ENCODE assay signal across 8 mouse cellular contexts in the genomic region with DNA sequence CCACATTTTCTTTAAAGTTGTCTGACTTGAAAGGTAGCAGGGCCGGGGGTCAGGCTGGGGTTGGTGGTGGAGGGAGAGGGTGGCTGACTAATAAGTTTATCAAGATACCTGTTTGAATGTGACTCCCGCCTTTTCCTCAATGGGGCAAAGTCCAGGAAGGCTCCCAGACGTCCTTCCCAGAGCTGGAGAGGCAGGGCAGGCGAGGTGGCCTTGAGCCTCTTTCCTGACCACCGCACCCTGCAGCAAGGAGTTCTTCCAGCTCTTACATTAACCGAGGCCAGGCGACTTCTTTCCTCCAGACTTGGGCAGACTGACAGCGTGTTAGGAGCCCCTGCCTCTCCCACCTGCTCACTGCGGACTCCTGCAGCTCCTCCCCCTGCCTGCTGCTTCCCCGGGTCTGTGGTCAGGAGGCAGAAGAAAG. TPM values are rescaled to one million over a fixed set of nuclear protein-coding genes. Genes with fewer than 3 reads are reported as not detected.
DNase-seq lines count a peak whose midpoint lies in the region; ATAC-seq and TF ChIP-seq lines count a peak whose summit lies in the region.

No protein-coding gene starts in this region.

- peaks cover 23% of the 10 kb centered on the region for H3K4me1 ChIP-seq in lung, embryonic 15.5 days
- peaks cover 7% of the 10 kb centered on the region; the same call in 1 of the 2 replicates for H3K4me1 ChIP-seq in lung, adult 2 months (ENCODE audit: control insufficient read depth, insufficient read depth, low read length)
- peaks cover 14% of the 10 kb centered on the region for H3K4me1 ChIP-seq in intestine, embryonic 14.5 days (replicated peaks; ENCODE audit: control insufficient read depth, insufficient read depth, low read length)
- H3K4me1 ChIP-seq in liver, embryonic 16.5 days (ENCODE audit: control insufficient read depth, low read depth, low read length), result no peaks in the 10 kb centered on the region; the same call in 1 of the 2 replicates

- no peaks in the 10 kb centered on the region for H3K9me3 ChIP-seq in lung, embryonic 15.5 days
- no peaks in the 10 kb centered on the region for H3K9me3 ChIP-seq in intestine, embryonic 14.5 days (ENCODE audit: control insufficient read depth, low read length)
- no peaks in the 10 kb centered on the region for H3K9me3 ChIP-seq in liver, embryonic 16.5 days (replicated peaks; ENCODE audit: control insufficient read depth, low read length)

- no peak overlapping the region for H3K27ac ChIP-seq in lung, embryonic 15.5 days
- peak overlapping the region; percentile 77 for H3K27ac ChIP-seq in intestine, embryonic 14.5 days (ENCODE audit: low read depth)
- H3K27ac ChIP-seq in liver, embryonic 16.5 days (ENCODE audit: low read length), result no peak overlapping the region

- WGBS in lung, embryonic 15.5 days, result 5% methylated on average over 10 of the region's 10 CpGs
- 7% methylated on average over 10 of the region's 10 CpGs for WGBS in lung, adult 2 months
- 4% methylated on average over 10 of the region's 10 CpGs for WGBS in intestine, embryonic 14.5 days
- 1% methylated on average over 10 of the region's 10 CpGs for WGBS in liver, embryonic 16.5 days (ENCODE audit: insufficient replicate concordance)

- H3K9ac ChIP-seq in lung, embryonic 15.5 days, result peak overlapping the region; percentile 36; the same call in 1 of the 2 replicates
- peak overlapping the region; percentile 58; the same call in 1 of the 2 replicates for H3K9ac ChIP-seq in intestine, embryonic 14.5 days (ENCODE audit: low read length)
- H3K9ac ChIP-seq in liver, embryonic 16.5 days (ENCODE audit: low read depth, low read length), result no peak overlapping the region

- peaks cover 80% of the 10 kb centered on the region for H3K27me3 ChIP-seq in lung, embryonic 15.5 days
- H3K27me3 ChIP-seq in intestine, embryonic 14.5 days (replicated peaks; ENCODE audit: control insufficient read depth, insufficient read depth, low read length), result peaks cover 42% of the 10 kb centered on the region
- H3K27me3 ChIP-seq in liver, embryonic 16.5 days (ENCODE audit: control insufficient read depth, insufficient read depth, low read depth, low read length), result peaks cover 64% of the 10 kb centered on the region

- no peak for ATAC-seq in lung, embryonic 15.5 days (ENCODE audit: borderline replicate concordance, extremely low read depth, low FRiP score, low TSS enrichment)
- ATAC-seq in intestine, embryonic 14.5 days (replicated peaks; ENCODE audit: low FRiP score, low TSS enrichment, low read depth), result peak; percentile 76
- ATAC-seq in liver, embryonic 16.5 days (ENCODE audit: low read depth), result no peak

- H3K4me3 ChIP-seq in lung, embryonic 15.5 days, result peak overlapping the region; percentile 44
- no peak overlapping the region for H3K4me3 ChIP-seq in lung, adult 2 months (replicated peaks; ENCODE audit: extremely low read depth, low read depth, low read length)
- peak overlapping the region; percentile 50 for H3K4me3 ChIP-seq in intestine, embryonic 14.5 days (ENCODE audit: low read depth, low read length)
- H3K4me3 ChIP-seq in liver, embryonic 16.5 days (ENCODE audit: low read depth, low read length), result peak overlapping the region; percentile 47

- no peak for DNase-seq in lung, adult 2 months
- DNase-seq in embryo, embryonic 10.5 days (ENCODE audit: low spot score), result peak; percentile 49
- DNase-seq in intestine, embryonic 14.5 days (ENCODE audit: low spot score), result peak; percentile 80
- peak; percentile 88 for DNase-seq in yolk sac, embryonic 10.5 days (ENCODE audit: low spot score)
- DNase-seq in layer of hippocampus, adult 11-12 months (ENCODE audit: low spot score), result no peak
- no peak for DNase-seq in left cerebral cortex, adult 8-10 months (ENCODE audit: low spot score in 2 of 2)

- no peak for TF ChIP-seq POLR2A in lung, adult 2 months (IDR thresholded peaks at IDR 0.05; ENCODE audit: borderline replicate concordance, extremely low read depth, low read depth, low read length)

- H3K36me3 ChIP-seq in lung, embryonic 15.5 days, result no peaks in the 10 kb centered on the region
- no peaks in the 10 kb centered on the region for H3K36me3 ChIP-seq in intestine, embryonic 14.5 days (ENCODE audit: control insufficient read depth, insufficient read depth, low read length)
- no peaks in the 10 kb centered on the region for H3K36me3 ChIP-seq in liver, embryonic 16.5 days (ENCODE audit: control insufficient read depth, insufficient read depth)

- H3K4me2 ChIP-seq in lung, embryonic 15.5 days, result peak overlapping the region; percentile 92
- peak overlapping the region; percentile 67 for H3K4me2 ChIP-seq in intestine, embryonic 14.5 days (ENCODE audit: low read length)
- peak overlapping the region; percentile 74 for H3K4me2 ChIP-seq in liver, embryonic 16.5 days (ENCODE audit: low read depth, low read length)

- TF ChIP-seq CTCF in lung, adult 2 months (IDR thresholded peaks at IDR 0.05; ENCODE audit: insufficient read depth, low read length), result no peak

RNA-seq across cellular contexts. Expression of gene Plekha6, which starts 0.6 kb away (rescaled TPM):
- polyA plus RNA-seq in lung, embryonic 15.5 days (2015; fragmentation: Nextera tagmentation; extraction: Ambion mirVana), result 6.9 and 7.6 TPM in 2 replicates
- 38.4 and 39.4 TPM in 2 replicates for polyA plus RNA-seq in lung, adult 2 months (2012; rRNA removed)
- 15.9 TPM in 2 replicates for polyA plus RNA-seq in intestine, embryonic 14.5 days (2014; fragmentation: Nextera tagmentation; extraction: Ambion mirVana)
- 2.8 and 3.7 TPM in 2 replicates for polyA plus RNA-seq in liver, embryonic 16.5 days (2015; fragmentation: Nextera tagmentation; extraction: Ambion mirVana)
- 10 to 100 TPM; 83.6 to 89.6 (median 88.4) TPM for total RNA-seq in left cerebral cortex, adult 8-10 months (2022)

RNA-seq across cellular contexts. Expression of gene Ppp1r15b, which starts 33.7 kb away (rescaled TPM):
- polyA plus RNA-seq in lung, embryonic 15.5 days (2015; fragmentation: Nextera tagmentation; extraction: Ambion mirVana), result 38.0 and 39.2 TPM in 2 replicates
- polyA plus RNA-seq in lung, adult 2 months (2012; rRNA removed), result 24.2 and 26.5 TPM in 2 replicates
- polyA plus RNA-seq in intestine, embryonic 14.5 days (2014; fragmentation: Nextera tagmentation; extraction: Ambion mirVana), result 50.6 and 54.4 TPM in 2 replicates
- 46.1 and 48.9 TPM in 2 replicates for polyA plus RNA-seq in liver, embryonic 16.5 days (2015; fragmentation: Nextera tagmentation; extraction: Ambion mirVana)
- 10 to 100 TPM; 41.0 to 43.6 (median 42.0) TPM for total RNA-seq in left cerebral cortex, adult 8-10 months (2022)

Comparison
In these comparisons a context has a peak if more than half of its experiments do, and no peak if none do; other contexts are left out.
1. DNase-seq: peak in embryo, embryonic 10.5 days (single experiment), intestine, embryonic 14.5 days (single experiment) and yolk sac, embryonic 10.5 days (single experiment); none in lung, adult 2 months (single experiment), layer of hippocampus, adult 11-12 months (single experiment) and left cerebral cortex, adult 8-10 months (0 of 2).
2. Peak in every context shown above with its lines, with median percentiles within 50 percentile points of each other: H3K4me2 ChIP-seq.